Mouse (Mus musculus) cerebellum, adult 2 months (tissue): ENCODE results near the gene Akap9. TPM values are rescaled to one million over a fixed set of nuclear protein-coding genes. Genes with fewer than 3 reads are reported as not detected.

Experiments
- DNase-seq, 2 experiments: peaks; one replicate each; pipeline ENCODE4 v3.0.0; 2021
- H3K27ac ChIP-seq: fragments of 200-500 bp; 2 replicates; pipeline ENCODE4 v1.5.1; 2012; ENCODE audit warnings: low read length, control low read depth, inconsistent platforms; ENCODE audit not compliant: insufficient read depth
- H3K27me3 ChIP-seq: fragments of 200-500 bp; 2 replicates; pipeline ENCODE4 v1.6.1; 2012; ENCODE audit warnings: inconsistent platforms, mild to moderate bottlenecking, low read length, moderate library complexity; ENCODE audit not compliant: control insufficient read depth, insufficient read depth
- H3K4me1 ChIP-seq: fragments of 200-500 bp; 2 replicates; pipeline ENCODE4 v1.6.1; 2011; ENCODE audit warnings: low read length; ENCODE audit not compliant: control insufficient read depth, insufficient read depth
- H3K4me3 ChIP-seq: fragments of 200-500 bp; replicated peaks from 2 replicates; pipeline ENCODE3; 2011; ENCODE audit warnings: mild to moderate bottlenecking, low read depth, low read length, control low read depth; ENCODE audit not compliant: insufficient read depth
- CTCF ChIP-seq: fragments of 200-500 bp; IDR thresholded peaks from 2 replicates; pipeline ENCODE4 v1.5.1; 2011; ENCODE audit warnings: low read depth, mild to moderate bottlenecking, control low read depth, low read length, moderate library complexity, borderline replicate concordance; ENCODE audit not compliant: insufficient read depth
- POLR2A ChIP-seq: fragments of 200-500 bp; IDR thresholded peaks from 2 replicates; pipeline ENCODE4 v1.6.1; 2011; ENCODE audit warnings: low read length, control low read depth, borderline replicate concordance; ENCODE audit not compliant: insufficient read depth
- WGBS: fragments of 180-500 bp; shearing (Covaris S2); methylation state at CpG from one replicate; pipeline ENCODE4 v1.1.7; 2018; 5-methylcytosine and 5-hydroxymethylcytosine counted together
- polyA plus RNA-seq: library from polyadenylated mRNA; depleted of rRNA; stranded (reverse); fragments of >200 nt; gene quantifications from 2 replicates; pipeline ENCODE4 v1.2.3, GENCODE M21; 2012

Gene Akap9
- polyA plus RNA-seq, 1 experiment = 28.9 TPM

- H3K27ac ChIP-seq = no peak overlapping the region
- no peaks in the 10 kb centered on the region; the same call in 1 of the 2 replicates for H3K4me1 ChIP-seq
- no peak overlapping the region for H3K4me3 ChIP-seq
- H3K27me3 ChIP-seq = no peaks in the 10 kb centered on the region
- 89% methylated on average over 6 of the region's 6 CpGs for WGBS
- TF ChIP-seq POLR2A (no peak), CTCF (no peak)
- DNase-seq = no peak
These were observed 100.8 kb downstream of the Akap9 start for GRCm38 (mm10) chr5:4028486-4029173.

GRCm38 (mm10) chr5:4031846-4032245, 104.0 kb downstream of the Akap9 start:
- WGBS = 88% methylated on average over 4 of the region's 4 CpGs
- H3K27me3 ChIP-seq = no peaks in the 10 kb centered on the region
- no peak for DNase-seq
- no peak overlapping the region for H3K27ac ChIP-seq
- H3K4me3 ChIP-seq = no peak overlapping the region
- TF ChIP-seq CTCF (no peak), POLR2A (no peak)
- H3K4me1 ChIP-seq = no peaks in the 10 kb centered on the region

GRCm38 (mm10) chr5:4036686-4037085, 108.8 kb downstream of the Akap9 start:
- 99% methylated on average over 9 of the region's 9 CpGs for WGBS
- Histone ChIP-seq H3K27me3 (no peaks in the 10 kb centered on the region), H3K4me3 (no peak overlapping the region), H3K27ac (no peak overlapping the region), H3K4me1 (no peaks in the 10 kb centered on the region)
- TF ChIP-seq CTCF (no peak), POLR2A (no peak)
- DNase-seq = no peak

- TF ChIP-seq POLR2A = no peak
- TF ChIP-seq CTCF = no peak
- no peak for DNase-seq
- Histone ChIP-seq H3K4me1 (no peaks in the 10 kb centered on the region), H3K4me3 (no peak overlapping the region), H3K27ac (no peak overlapping the region), H3K27me3 (no peaks in the 10 kb centered on the region)
- WGBS = 91% methylated on average over 8 of the region's 8 CpGs
These were observed 111.5 kb downstream of the Akap9 start for GRCm38 (mm10) chr5:4039351-4039750.

GRCm38 (mm10) chr5:4040372-4040771, 112.5 kb downstream of the Akap9 start:
- Histone ChIP-seq H3K27me3 (no peaks in the 10 kb centered on the region), H3K4me3 (no peak overlapping the region), H3K4me1 (no peaks in the 10 kb centered on the region), H3K27ac (no peak overlapping the region)
- TF ChIP-seq CTCF = no peak
- TF ChIP-seq POLR2A = no peak
- WGBS = 89% methylated on average over 6 of the region's 6 CpGs
- no peak for DNase-seq

- DNase-seq = no peak
- Histone ChIP-seq H3K27ac (no peak overlapping the region), H3K4me1 (no peaks in the 10 kb centered on the region), H3K27me3 (no peaks in the 10 kb centered on the region), H3K4me3 (no peak overlapping the region)
- 94% methylated on average over 2 of the region's 2 CpGs for WGBS
- no peak for TF ChIP-seq POLR2A
- no peak for TF ChIP-seq CTCF
These were observed 113.1 kb downstream of the Akap9 start for GRCm38 (mm10) chr5:4040922-4041321.

GRCm38 (mm10) chr5:4060313-4060712, 132.5 kb downstream of the Akap9 start:
- no peak overlapping the region for H3K27ac ChIP-seq
- no peak overlapping the region for H3K4me3 ChIP-seq
- 89% methylated on average over 8 of the region's 8 CpGs for WGBS
- H3K4me1 ChIP-seq = no peaks in the 10 kb centered on the region
- no peaks in the 10 kb centered on the region for H3K27me3 ChIP-seq
- DNase-seq = no peak
- TF ChIP-seq POLR2A (no peak), CTCF (no peak)

- no peak overlapping the region for H3K4me3 ChIP-seq
- H3K27ac ChIP-seq = no peak overlapping the region
- TF ChIP-seq POLR2A (no peak), CTCF (no peak)
- no peaks in the 10 kb centered on the region for H3K4me1 ChIP-seq
- DNase-seq = no peak
- WGBS = 93% methylated on average over 18 of the region's 18 CpGs
- H3K27me3 ChIP-seq = no peaks in the 10 kb centered on the region
These were observed 138.7 kb downstream of the Akap9 start for GRCm38 (mm10) chr5:4066476-4067115.

- no peaks in the 10 kb centered on the region for H3K4me1 ChIP-seq
- no peak overlapping the region for H3K27ac ChIP-seq
- no peaks in the 10 kb centered on the region for H3K27me3 ChIP-seq
- TF ChIP-seq POLR2A (no peak), CTCF (no peak)
- no peak for DNase-seq
- H3K4me3 ChIP-seq = no peak overlapping the region
- 76% methylated on average over 3 of the region's 3 CpGs for WGBS
These were observed 139.3 kb downstream of the Akap9 start for GRCm38 (mm10) chr5:4067203-4067602.
